In the genomic region with DNA sequence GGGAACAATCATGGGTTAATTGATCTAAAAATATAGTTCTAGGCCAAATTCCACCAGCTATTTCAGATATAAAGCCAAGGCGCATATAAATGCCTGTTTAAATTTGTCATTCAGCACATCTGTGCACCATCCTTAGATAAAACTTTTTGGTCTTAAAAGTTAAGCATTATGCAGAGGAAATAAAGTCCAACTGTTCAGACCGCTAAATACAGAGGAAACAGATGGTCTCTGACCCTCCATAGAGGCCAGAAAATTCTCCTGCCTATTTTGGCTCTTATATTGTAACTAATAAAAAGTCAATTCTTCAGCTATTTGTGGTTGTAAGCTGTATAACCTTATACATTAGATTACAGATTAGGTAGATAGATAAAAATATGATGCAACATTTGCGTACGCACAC, we compare ENCODE assay signal across 28 mouse cellular contexts. TPM values are rescaled to one million over a fixed set of nuclear protein-coding genes. Genes with fewer than 3 reads are reported as not detected.
DNase-seq lines count a peak whose midpoint lies in the region; ATAC-seq and TF ChIP-seq lines count a peak whose summit lies in the region.
"Had no signal": no experiment of that assay in that cellular context is flagged by ENCODE, and none has a peak within 500 bp of the region (broad histone marks: within the 10 kb centered on the region; RNA-seq: fewer than 3 reads in every experiment).

No protein-coding gene starts in this region.

- H3K27me3 ChIP-seq in kidney, postnatal 0 days (ENCODE audit: insufficient read depth, low read length): no peaks in the 10 kb centered on the region
- H3K27me3 ChIP-seq in testis, adult 2 months (ENCODE audit: control insufficient read depth, insufficient read depth, low read length): no peaks in the 10 kb centered on the region
- H3K27me3 ChIP-seq: CH12.LX; embryonic facial prominence, embryonic 13.5 days; embryonic facial prominence, embryonic 15.5 days; forebrain, embryonic 12.5 days; Patski had no signal

- no peak for TF ChIP-seq POLR2A in testis, adult 2 months (IDR thresholded peaks at IDR 0.05; ENCODE audit: control insufficient read depth, low read depth, low read length)

- no peaks in the 10 kb centered on the region for H3K4me1 ChIP-seq in kidney, postnatal 0 days (replicated peaks; ENCODE audit: insufficient read depth, low read length)
- no peaks in the 10 kb centered on the region; the same call in 1 of the 2 replicates for H3K4me1 ChIP-seq in testis, adult 2 months (ENCODE audit: control insufficient read depth, insufficient read depth, low read length)
- H3K4me1 ChIP-seq: embryonic facial prominence, embryonic 13.5 days; embryonic facial prominence, embryonic 15.5 days; forebrain, embryonic 10.5 days; forebrain, embryonic 12.5 days had no signal

- DNase-seq in kidney, postnatal 0 days (ENCODE audit: low spot score): peak; percentile 46
- DNase-seq in kidney, postnatal 14 days: no peak
- DNase-seq in testis, postnatal 14 days (ENCODE audit: low spot score): no peak
- no peak for DNase-seq in cerebellum, adult 9-11 months
- DNase-seq: adrenal gland, adult 8-10 months; adrenal gland, postnatal 14 days; adrenal gland, postnatal 36 days; B cell, adult 2 months; cerebellum, adult 11-12 months; cerebellum, adult 2 months; cerebellum, adult 9-10 months; cerebellum, postnatal 14 days; cerebellum, postnatal 36 days; embryo, embryonic 11 days had no signal

- no peaks in the 10 kb centered on the region for H3K9me3 ChIP-seq in kidney, postnatal 0 days (replicated peaks; ENCODE audit: low read length)
- H3K9me3 ChIP-seq: embryonic facial prominence, embryonic 13.5 days; embryonic facial prominence, embryonic 15.5 days; forebrain, embryonic 10.5 days; forebrain, embryonic 12.5 days; G1E had no signal

- H3K36me3 ChIP-seq in kidney, postnatal 0 days (ENCODE audit: insufficient read depth, low read length): no peaks in the 10 kb centered on the region
- H3K36me3 ChIP-seq in testis, adult 2 months (ENCODE audit: control insufficient read depth, insufficient read depth, low read length): no peaks in the 10 kb centered on the region
- H3K36me3 ChIP-seq: embryonic facial prominence, embryonic 13.5 days; embryonic facial prominence, embryonic 15.5 days; forebrain, embryonic 10.5 days; forebrain, embryonic 12.5 days; G1E had no signal

- WGBS in kidney, postnatal 0 days: 71% methylated on average over 4 of the region's 4 CpGs

- no peak overlapping the region for H3K9ac ChIP-seq in kidney, postnatal 0 days (ENCODE audit: low read depth, low read length)
- H3K9ac ChIP-seq: embryonic facial prominence, embryonic 13.5 days; embryonic facial prominence, embryonic 15.5 days; forebrain, embryonic 12.5 days had no signal

- ATAC-seq in kidney, postnatal 0 days (replicated peaks; ENCODE audit: low FRiP score, low read depth): no peak
- ATAC-seq in hematopoietic stem cell, adult 5-6 weeks (replicated peaks in 1 of 2; ENCODE audit: insufficient read depth in 1 of 2, low FRiP score in 2 of 2, low TSS enrichment in 1 of 2, low read depth in 1 of 2, poor library complexity in 2 of 2, severe bottlenecking in 2 of 2): peak; percentile 42 to 80; a peak in 3 of 4 replicates
- ATAC-seq: activated CD4-positive, CD25-positive, alpha-beta regulatory T cell, adult 4 months; CD4-positive, CD25-positive, alpha-beta regulatory T cell, adult 4 months; forebrain, embryonic 14.5 days; forebrain, embryonic 16.5 days; Patski had no signal

- TF ChIP-seq CTCF in kidney, postnatal 0 days (IDR thresholded peaks at IDR 0.05; ENCODE audit: low read depth): no peak
- no peak for TF ChIP-seq CTCF in testis, adult 2 months (IDR thresholded peaks at IDR 0.05; ENCODE audit: control insufficient read depth, insufficient read depth, insufficient replicate concordance, low read depth, low read length)

- H3K27ac ChIP-seq in kidney, postnatal 0 days: no peak overlapping the region
- no peak overlapping the region for H3K27ac ChIP-seq in testis, adult 2 months (ENCODE audit: control insufficient read depth, insufficient read depth, low read depth, low read length)
- H3K27ac ChIP-seq: embryonic facial prominence, embryonic 13.5 days; embryonic facial prominence, embryonic 15.5 days; forebrain, embryonic 10.5 days; forebrain, embryonic 12.5 days had no signal

- no peak overlapping the region for H3K4me3 ChIP-seq in kidney, postnatal 0 days (replicated peaks; ENCODE audit: low read depth, low read length)
- H3K4me3 ChIP-seq in testis, adult 2 months (ENCODE audit: control insufficient read depth, low read depth, low read length): peak overlapping the region; percentile 41; the same call in 1 of the 2 replicates
- H3K4me3 ChIP-seq: embryonic facial prominence, embryonic 13.5 days; embryonic facial prominence, embryonic 15.5 days; erythroblast, embryonic 14.5 days; forebrain, embryonic 10.5 days; forebrain, embryonic 12.5 days had no signal

- no peak overlapping the region for H3K4me2 ChIP-seq in kidney, postnatal 0 days (ENCODE audit: low read length)
- H3K4me2 ChIP-seq: embryonic facial prominence, embryonic 13.5 days; embryonic facial prominence, embryonic 15.5 days; forebrain, embryonic 12.5 days had no signal

RNA-seq across cellular contexts. Expression of a gene that starts 16.1 kb away (rescaled TPM):
- polyA plus RNA-seq in kidney, postnatal 0 days (2015; fragmentation: Nextera tagmentation; extraction: Ambion mirVana): 18.3 and 19.5 TPM in 2 replicates
- 18.6 and 19.6 TPM in 2 replicates for polyA plus RNA-seq in testis, adult 2 months (2012; rRNA removed)
- total RNA-seq in hematopoietic stem cell, adult 5-6 weeks (2017): 9.2 and 9.5 TPM in 2 replicates
